Mouse (Mus musculus) intestine, embryonic 16.5 days (tissue): ENCODE results near the gene Ndufs2. TPM values are rescaled to one million over a fixed set of nuclear protein-coding genes. Genes with fewer than 3 reads are reported as not detected.
A peak's percentile ranks its signal among the peaks of the same experiment; 100 is the strongest.

ENCODE experiments used
- ATAC-seq: fragments of 200-750 bp; cut with Nextera tagmentation; 2 replicates; pipeline ENCODE4 v1.8.0; 2017; ENCODE audit warnings: moderate TSS enrichment, moderate library complexity
- H3K27ac ChIP-seq: fragments of 300-500 bp; sonication (generic); 2 replicates; pipeline ENCODE4 v1.5.1; 2014; ENCODE audit warnings: mild to moderate bottlenecking, low read length
- H3K27me3 ChIP-seq: fragments of 300-500 bp; sonication (generic); replicated peaks from 2 replicates; pipeline ENCODE4 v1.6.1; 2014; ENCODE audit warnings: low read length, control low read depth, mixed read lengths; ENCODE audit not compliant: control insufficient read depth, insufficient read depth
- H3K36me3 ChIP-seq: fragments of 300-500 bp; sonication (generic); 2 replicates; pipeline ENCODE4 v1.6.1; 2014; ENCODE audit warnings: low read length, control low read depth; ENCODE audit not compliant: control insufficient read depth, insufficient read depth
- H3K4me1 ChIP-seq: fragments of 300-500 bp; sonication (generic); 2 replicates; pipeline ENCODE4 v1.6.1; 2014; ENCODE audit warnings: low read length, control low read depth, mixed read lengths; ENCODE audit not compliant: control insufficient read depth, insufficient read depth
- H3K4me2 ChIP-seq: fragments of 300-500 bp; sonication (generic); 2 replicates; pipeline ENCODE4 v1.6.1; 2014; ENCODE audit warnings: low read depth, low read length, control low read depth
- H3K4me3 ChIP-seq: fragments of 300-500 bp; sonication (generic); 2 replicates; pipeline ENCODE4 v1.5.1; 2014; ENCODE audit warnings: mild to moderate bottlenecking, low read length
- H3K9ac ChIP-seq: fragments of 300-500 bp; sonication (generic); 2 replicates; pipeline ENCODE4 v1.6.1; 2014; ENCODE audit warnings: low read depth, low read length
- H3K9me3 ChIP-seq: fragments of 300-500 bp; sonication (generic); 2 replicates; pipeline ENCODE4 v1.6.1; 2016; ENCODE audit warnings: low read length, control low read depth; ENCODE audit not compliant: control insufficient read depth
- WGBS: fragments of 180-500 bp; shearing (Covaris S2); extraction: QIAGEN DNeasy Blood & Tissue Kit; methylation state at CpG from one replicate; pipeline ENCODE4 v1.1.7; 2014; 5-methylcytosine and 5-hydroxymethylcytosine counted together
- polyA plus RNA-seq: library from polyadenylated mRNA; unstranded; fragments of >200 nt; fragmentation: Nextera tagmentation; extraction: Ambion mirVana; gene quantifications from 2 replicates; pipeline ENCODE4 v1.2.1, GENCODE M21; 2015

Gene Ndufs2
- polyA plus RNA-seq, 1 experiment from 2014 or later = 373 TPM

DNA sequence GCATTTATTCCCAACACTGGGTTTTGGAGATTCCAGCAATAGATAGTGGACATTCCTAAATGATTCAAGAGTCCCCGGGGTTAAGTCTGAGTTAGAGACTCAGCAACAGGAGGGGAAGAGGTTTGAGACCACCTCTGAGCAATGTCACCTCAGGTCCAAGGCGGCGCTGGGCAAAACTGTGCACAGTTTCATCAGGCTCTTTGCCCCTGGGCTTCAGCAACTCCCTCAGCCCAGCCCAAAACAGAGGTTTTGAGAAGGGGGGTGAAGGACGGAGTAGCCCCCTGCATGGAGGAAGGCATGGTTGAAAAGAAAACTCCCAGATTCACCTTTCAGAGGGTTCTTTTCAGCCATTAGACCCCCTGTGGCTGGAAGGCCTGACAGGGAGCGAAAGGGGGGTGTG is 28.5 kb upstream of the Ndufs2 start:
- H3K4me1 ChIP-seq = peaks cover 14% of the 10 kb centered on the region; the same call in 1 of the 2 replicates
- WGBS = 68% methylated on average over 5 of the region's 5 CpGs
- H3K27ac ChIP-seq = no peak overlapping the region
- ATAC-seq = no peak
- H3K9me3 ChIP-seq = no peaks in the 10 kb centered on the region
- no peaks in the 10 kb centered on the region for H3K27me3 ChIP-seq
- H3K9ac ChIP-seq = peak overlapping the region; percentile 79
- H3K36me3 ChIP-seq = peaks cover 27% of the 10 kb centered on the region
- H3K4me3 ChIP-seq = peak overlapping the region; percentile 68
- peak overlapping the region; percentile 82 for H3K4me2 ChIP-seq

DNA sequence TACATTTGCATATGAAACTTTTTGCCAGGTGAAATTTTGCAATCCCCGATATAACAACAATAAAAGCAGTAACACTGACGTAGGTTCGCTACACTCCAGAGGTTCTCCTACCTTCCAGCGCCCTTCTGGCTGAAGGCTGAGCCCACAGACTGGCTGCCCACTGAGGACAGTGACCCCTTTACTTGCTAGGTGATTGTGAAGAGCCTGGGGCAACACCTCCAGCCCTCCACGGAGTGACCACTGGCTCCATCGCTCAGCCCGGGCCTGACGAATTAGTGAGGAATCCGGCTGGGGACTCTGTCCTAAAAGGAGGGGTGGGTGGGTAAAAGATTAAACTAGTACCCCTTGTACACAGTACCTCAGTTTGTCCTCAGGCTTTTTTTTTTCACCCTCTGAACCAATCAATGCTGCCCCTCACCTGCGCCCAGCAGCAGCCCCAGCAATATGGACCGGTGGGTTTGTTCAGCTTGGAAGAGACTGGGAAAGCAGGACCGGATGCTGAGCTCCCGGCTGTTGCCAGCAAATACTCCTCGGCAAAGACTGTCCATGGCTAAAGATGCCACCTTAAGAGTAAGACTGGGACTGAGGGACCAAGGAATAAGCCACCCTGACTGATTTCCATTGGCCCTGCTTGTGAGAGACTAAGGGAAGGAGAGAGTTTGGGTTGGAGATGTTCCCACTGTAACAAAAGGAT is 28.0 kb upstream of the Ndufs2 start:
- WGBS = 89% methylated on average over 14 of the region's 14 CpGs
- Histone ChIP-seq H3K27me3 (no peaks in the 10 kb centered on the region), H3K36me3 (peaks cover 29% of the 10 kb centered on the region), H3K4me2 (no peak overlapping the region), H3K4me1 (peaks cover 14% of the 10 kb centered on the region; the same call in 1 of the 2 replicates), H3K27ac (no peak overlapping the region), H3K4me3 (no peak overlapping the region), H3K9me3 (no peaks in the 10 kb centered on the region), H3K9ac (no peak overlapping the region)
- no peak for ATAC-seq

DNA sequence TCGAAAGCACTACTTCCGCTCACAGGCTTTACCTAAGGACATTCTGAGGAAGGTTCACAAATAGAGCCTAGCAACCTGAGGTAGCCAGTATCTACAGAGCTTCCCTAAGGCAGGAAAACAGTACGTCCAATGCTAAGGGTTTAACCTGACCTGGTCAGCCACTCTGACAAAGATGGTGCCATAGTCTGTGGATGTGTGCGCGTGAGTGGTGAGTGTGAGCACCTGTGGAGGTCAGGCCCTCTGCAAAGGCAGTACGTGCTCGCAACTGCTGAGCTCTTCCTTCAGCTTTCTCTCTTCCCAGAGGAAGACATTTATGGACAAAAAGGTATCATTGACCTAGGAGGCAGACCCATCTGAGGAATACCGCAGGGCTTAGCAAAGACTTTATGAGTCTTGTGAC is 27.2 kb upstream of the Ndufs2 start:
- no peaks in the 10 kb centered on the region for H3K27me3 ChIP-seq
- no peak overlapping the region for H3K27ac ChIP-seq
- ATAC-seq = no peak
- H3K9ac ChIP-seq = no peak overlapping the region
- H3K36me3 ChIP-seq = peaks cover 32% of the 10 kb centered on the region
- H3K4me3 ChIP-seq = no peak overlapping the region
- H3K4me2 ChIP-seq = no peak overlapping the region
- peaks cover 14% of the 10 kb centered on the region; the same call in 1 of the 2 replicates for H3K4me1 ChIP-seq
- no peaks in the 10 kb centered on the region for H3K9me3 ChIP-seq
- WGBS = 95% methylated on average over 8 of the region's 8 CpGs

DNA sequence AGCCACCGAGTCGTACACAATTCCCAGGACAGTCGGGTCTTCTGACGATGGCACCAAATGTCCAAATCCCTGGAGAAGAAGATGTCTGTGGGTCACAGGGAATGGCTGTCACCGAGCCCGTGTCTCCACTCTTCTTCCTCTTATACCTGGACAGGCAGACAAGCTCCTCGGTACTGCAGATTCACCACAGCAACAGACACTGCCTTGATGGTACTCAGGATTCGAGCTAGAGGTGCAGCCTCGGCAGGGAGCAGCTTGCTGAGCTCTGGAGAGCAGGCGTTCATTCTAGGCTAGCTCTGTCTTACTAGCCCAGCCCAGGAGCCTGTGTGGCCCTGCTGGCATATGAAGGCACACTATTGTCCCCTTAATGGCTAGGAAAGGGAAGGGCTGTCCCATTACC is 26.5 kb upstream of the Ndufs2 start:
- ATAC-seq = no peak
- WGBS = 86% methylated on average over 10 of the region's 10 CpGs
- Histone ChIP-seq H3K4me1 (peaks cover 14% of the 10 kb centered on the region; the same call in 1 of the 2 replicates), H3K27ac (no peak overlapping the region), H3K9ac (no peak overlapping the region), H3K36me3 (peaks cover 32% of the 10 kb centered on the region), H3K9me3 (no peaks in the 10 kb centered on the region), H3K4me2 (no peak overlapping the region), H3K27me3 (no peaks in the 10 kb centered on the region), H3K4me3 (no peak overlapping the region)

DNA sequence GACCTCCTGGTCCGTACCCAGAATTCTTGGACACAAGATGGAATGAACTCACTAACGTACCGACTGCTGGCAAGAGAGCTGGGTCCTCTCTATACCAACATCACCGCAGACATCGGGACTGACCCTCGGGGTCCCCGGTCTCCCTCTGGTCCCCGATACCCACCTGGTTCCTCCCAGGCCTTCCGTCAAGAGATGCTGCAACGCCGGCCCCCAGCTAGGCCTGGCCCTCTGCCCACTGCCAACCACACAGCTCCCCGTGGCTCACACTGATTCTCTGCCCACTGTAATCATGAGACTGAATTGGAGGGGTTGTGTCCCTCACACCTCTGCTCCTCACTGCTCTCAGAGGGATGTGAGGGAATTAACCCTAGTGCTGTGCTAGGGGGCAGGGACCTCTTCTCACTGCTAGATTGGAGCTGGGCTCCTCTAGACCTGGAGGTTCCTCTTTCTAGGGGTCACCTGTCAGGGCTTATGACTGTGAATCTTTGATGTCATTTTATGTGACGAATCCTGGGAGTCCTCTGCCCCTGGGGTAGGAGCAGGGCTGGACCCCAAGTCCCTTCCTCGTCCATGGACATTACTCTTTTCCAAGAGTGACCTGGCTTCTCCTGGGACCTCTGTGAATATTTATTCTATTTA is 25.0 kb upstream of the Ndufs2 start:
- Histone ChIP-seq H3K36me3 (peaks cover 37% of the 10 kb centered on the region), H3K4me2 (no peak overlapping the region), H3K9me3 (no peaks in the 10 kb centered on the region), H3K4me3 (no peak overlapping the region), H3K27me3 (no peaks in the 10 kb centered on the region), H3K4me1 (peaks cover 12% of the 10 kb centered on the region), H3K27ac (no peak overlapping the region), H3K9ac (no peak overlapping the region)
- 89% methylated on average over 14 of the region's 14 CpGs for WGBS
- no peak for ATAC-seq

DNA sequence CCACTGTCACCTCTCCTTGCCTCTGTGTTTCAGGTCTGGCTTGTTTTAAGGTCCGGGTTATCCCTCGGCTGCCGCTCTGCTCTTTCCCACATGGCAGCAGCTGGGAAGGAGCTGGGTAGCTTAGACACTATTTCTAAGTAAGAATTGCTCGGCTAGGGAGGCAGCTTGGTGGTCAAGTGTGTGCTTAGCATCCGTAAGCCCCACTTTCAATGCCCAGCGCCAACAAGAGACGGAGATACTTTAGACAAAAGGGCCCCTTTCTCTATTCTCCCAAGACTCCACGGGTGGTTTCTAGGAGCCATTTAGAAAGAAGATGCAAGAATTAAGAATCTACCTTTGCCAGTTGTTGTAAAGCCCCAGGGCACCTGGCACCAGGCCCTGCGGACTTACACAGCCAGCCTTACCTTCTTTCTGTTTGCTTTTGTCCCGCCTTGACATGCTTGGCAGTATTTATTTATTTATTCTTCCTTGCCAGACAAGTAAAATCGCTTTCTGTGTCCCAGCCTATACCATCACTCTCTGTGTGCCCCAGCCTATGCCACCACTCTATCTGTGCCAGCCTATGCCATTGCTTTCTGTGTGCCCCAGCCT is 24.1 kb upstream of the Ndufs2 start:
- H3K4me3 ChIP-seq = no peak overlapping the region
- no peak overlapping the region for H3K27ac ChIP-seq
- H3K27me3 ChIP-seq = no peaks in the 10 kb centered on the region
- H3K4me1 ChIP-seq = peaks cover 14% of the 10 kb centered on the region
- H3K36me3 ChIP-seq = peaks cover 37% of the 10 kb centered on the region
- H3K4me2 ChIP-seq = no peak overlapping the region
- no peak for ATAC-seq
- H3K9me3 ChIP-seq = no peaks in the 10 kb centered on the region
- 82% methylated on average over 11 of the region's 11 CpGs for WGBS
- no peak overlapping the region for H3K9ac ChIP-seq

DNA sequence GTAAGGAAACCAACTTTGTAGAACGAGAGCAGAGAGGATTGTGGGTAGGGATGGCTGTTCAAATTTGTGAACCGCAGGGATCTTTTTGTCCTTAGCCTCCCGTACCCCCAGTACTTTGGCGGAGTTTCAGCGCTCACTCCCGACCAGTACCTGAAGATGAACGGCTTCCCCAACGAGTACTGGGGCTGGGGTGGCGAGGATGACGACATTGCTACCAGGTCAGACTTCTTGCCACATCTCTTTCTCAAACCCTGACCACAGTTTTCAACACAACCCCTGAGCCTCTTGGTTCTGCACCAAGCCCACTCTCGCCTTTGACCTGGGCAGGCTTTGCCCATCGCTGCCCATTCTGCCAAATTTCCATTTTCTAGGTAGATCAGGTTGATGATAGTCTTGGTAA is 23.0 kb upstream of the Ndufs2 start:
- H3K4me2 ChIP-seq = no peak overlapping the region
- H3K9me3 ChIP-seq = no peaks in the 10 kb centered on the region
- H3K27me3 ChIP-seq = no peaks in the 10 kb centered on the region
- no peak overlapping the region for H3K9ac ChIP-seq
- peaks cover 37% of the 10 kb centered on the region for H3K36me3 ChIP-seq
- WGBS = 93% methylated on average over 12 of the region's 12 CpGs
- no peak for ATAC-seq
- no peak overlapping the region for H3K4me3 ChIP-seq
- H3K27ac ChIP-seq = no peak overlapping the region
- peaks cover 9% of the 10 kb centered on the region for H3K4me1 ChIP-seq

DNA sequence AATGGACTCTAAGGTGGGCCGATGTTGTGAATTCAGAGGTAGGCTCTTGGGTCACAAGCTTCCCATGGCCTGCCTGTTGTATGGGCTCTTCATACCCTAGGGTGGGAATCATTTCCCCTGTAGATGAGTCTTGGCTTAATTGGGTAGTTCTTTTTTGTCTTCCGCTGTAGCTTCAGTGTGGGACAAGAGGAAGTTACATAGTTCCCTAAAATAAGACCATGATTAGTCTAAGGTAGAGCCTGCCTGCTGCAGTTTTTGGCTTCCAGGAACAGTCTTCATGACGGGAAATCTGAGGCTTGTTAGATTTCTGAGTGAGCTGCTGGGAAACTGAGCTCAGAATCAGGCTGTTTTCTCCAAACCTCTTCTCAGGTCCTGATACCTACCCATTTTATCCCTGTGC is 20.9 kb upstream of the Ndufs2 start:
- H3K27ac ChIP-seq = no peak overlapping the region
- no peak overlapping the region for H3K4me3 ChIP-seq
- H3K4me1 ChIP-seq = peaks cover 9% of the 10 kb centered on the region
- H3K36me3 ChIP-seq = peaks cover 30% of the 10 kb centered on the region
- WGBS = 91% methylated on average over 3 of the region's 3 CpGs
- no peak overlapping the region for H3K9ac ChIP-seq
- no peaks in the 10 kb centered on the region for H3K9me3 ChIP-seq
- H3K27me3 ChIP-seq = no peaks in the 10 kb centered on the region
- ATAC-seq = no peak
- no peak overlapping the region for H3K4me2 ChIP-seq

DNA sequence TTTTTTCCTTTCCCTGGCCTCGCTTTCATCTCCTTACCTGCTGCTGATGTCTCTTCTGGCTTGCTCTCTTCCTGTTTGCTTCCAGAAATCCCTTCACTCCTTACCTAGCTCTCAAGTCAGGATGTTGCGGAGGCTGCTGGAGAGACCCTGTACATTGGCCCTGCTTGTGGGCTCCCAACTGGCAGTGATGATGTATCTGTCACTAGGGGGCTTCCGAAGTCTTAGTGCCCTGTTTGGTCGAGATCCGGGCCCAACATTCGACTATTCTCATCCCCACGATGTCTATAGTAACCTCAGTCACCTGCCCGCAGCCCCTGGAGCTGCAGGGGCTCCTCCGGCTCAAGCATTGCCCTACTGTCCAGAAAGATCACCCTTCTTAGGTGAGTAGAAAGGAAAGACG is 20.4 kb upstream of the Ndufs2 start:
- Histone ChIP-seq H3K4me3 (no peak overlapping the region), H3K27ac (no peak overlapping the region), H3K27me3 (no peaks in the 10 kb centered on the region), H3K9me3 (no peaks in the 10 kb centered on the region), H3K4me2 (peak overlapping the region; percentile 93; the same call in 1 of the 2 replicates), H3K4me1 (peaks cover 9% of the 10 kb centered on the region), H3K9ac (no peak overlapping the region), H3K36me3 (peaks cover 25% of the 10 kb centered on the region)
- no peak for ATAC-seq
- WGBS = 68% methylated on average over 10 of the region's 10 CpGs
